Mouse (Mus musculus): Measurements from ENCODE around the gene Prkar1b. TPM values are rescaled to one million over a fixed set of nuclear protein-coding genes. Genes with fewer than 3 reads are reported as not detected.

Gene Prkar1b
- polyA plus RNA-seq, 1 experiment from 2014 or later = 35.2 TPM

- Histone ChIP-seq H3K36me3 (replicated peaks) (no peaks in the 10 kb centered on the region), H3K4me3 (replicated peaks) (no peak overlapping the region), H3K27ac (no peak overlapping the region), H3K9ac (no peak overlapping the region), H3K4me2 (no peak overlapping the region), H3K4me1 (peaks cover 32% of the 10 kb centered on the region), H3K27me3 (peaks cover 60% of the 10 kb centered on the region), H3K9me3 (peaks cover 5% of the 10 kb centered on the region; the same call in 1 of the 2 replicates)
- 69% methylated on average over 7 of the region's 7 CpGs for WGBS
- no peak for ATAC-seq (ENCODE audit: low FRiP score)
Observed at GRCm38 (mm10) chr5:138999716-139000115, 150.1 kb downstream of the Prkar1b start.

GRCm38 (mm10) chr5:138997936-138998580 lies 151.7 kb downstream of the Prkar1b start:
- H3K4me2 ChIP-seq = peak overlapping the region; percentile 96
- no peaks in the 10 kb centered on the region for H3K36me3 ChIP-seq (replicated peaks)
- H3K4me1 ChIP-seq = peaks cover 48% of the 10 kb centered on the region
- no peak overlapping the region for H3K27ac ChIP-seq
- no peak overlapping the region for H3K9ac ChIP-seq
- H3K4me3 ChIP-seq (replicated peaks) = peak overlapping the region; percentile 33
- peaks cover 76% of the 10 kb centered on the region for H3K27me3 ChIP-seq
- ATAC-seq (ENCODE audit: low FRiP score) = no peak
- H3K9me3 ChIP-seq = peaks cover 5% of the 10 kb centered on the region; the same call in 1 of the 2 replicates
- 3% methylated on average over 30 of the region's 30 CpGs for WGBS

- peaks cover 56% of the 10 kb centered on the region for H3K4me1 ChIP-seq
- H3K27ac ChIP-seq = no peak within 1 kb of the TSS
- peak within 1 kb of the TSS; percentile 70; the same call in 1 of the 2 replicates for H3K9ac ChIP-seq
- H3K27me3 ChIP-seq = peaks cover 84% of the 10 kb centered on the region
- peak within 1 kb of the TSS; percentile 71 for H3K4me3 ChIP-seq (replicated peaks)
- peak within 1 kb of the TSS; percentile 96 for H3K4me2 ChIP-seq
- H3K36me3 ChIP-seq (replicated peaks) = no peaks in the 10 kb centered on the region
- WGBS = under 1% methylated on average over 48 of the region's 48 CpGs
- H3K9me3 ChIP-seq = peaks cover 5% of the 10 kb centered on the region; the same call in 1 of the 2 replicates
- ATAC-seq (ENCODE audit: low FRiP score) = peak; percentile 44; the same call in 1 of the 2 replicates
Observed at GRCm38 (mm10) chr5:138997171-138997788, 152.5 kb downstream of the Prkar1b start, which contains the start of gene Pdgfa. TSS of gene Pdgfa (minus strand) at chr5:138997370.

- Histone ChIP-seq H3K27ac (no peak overlapping the region), H3K9ac (peak overlapping the region; percentile 70; the same call in 1 of the 2 replicates), H3K4me2 (peak overlapping the region; percentile 96), H3K4me1 (peaks cover 63% of the 10 kb centered on the region), H3K36me3 (replicated peaks) (no peaks in the 10 kb centered on the region), H3K9me3 (no peaks in the 10 kb centered on the region), H3K4me3 (replicated peaks) (peak overlapping the region; percentile 71), H3K27me3 (peaks cover 92% of the 10 kb centered on the region)
- 3% methylated on average over 24 of the region's 24 CpGs for WGBS
- ATAC-seq (ENCODE audit: low FRiP score) = 0 out of 2 replicates have a peak, but pooled peaks have one; percentile 5
Observed at GRCm38 (mm10) chr5:138996322-138997073, 153.3 kb downstream of the Prkar1b start.

DNA sequence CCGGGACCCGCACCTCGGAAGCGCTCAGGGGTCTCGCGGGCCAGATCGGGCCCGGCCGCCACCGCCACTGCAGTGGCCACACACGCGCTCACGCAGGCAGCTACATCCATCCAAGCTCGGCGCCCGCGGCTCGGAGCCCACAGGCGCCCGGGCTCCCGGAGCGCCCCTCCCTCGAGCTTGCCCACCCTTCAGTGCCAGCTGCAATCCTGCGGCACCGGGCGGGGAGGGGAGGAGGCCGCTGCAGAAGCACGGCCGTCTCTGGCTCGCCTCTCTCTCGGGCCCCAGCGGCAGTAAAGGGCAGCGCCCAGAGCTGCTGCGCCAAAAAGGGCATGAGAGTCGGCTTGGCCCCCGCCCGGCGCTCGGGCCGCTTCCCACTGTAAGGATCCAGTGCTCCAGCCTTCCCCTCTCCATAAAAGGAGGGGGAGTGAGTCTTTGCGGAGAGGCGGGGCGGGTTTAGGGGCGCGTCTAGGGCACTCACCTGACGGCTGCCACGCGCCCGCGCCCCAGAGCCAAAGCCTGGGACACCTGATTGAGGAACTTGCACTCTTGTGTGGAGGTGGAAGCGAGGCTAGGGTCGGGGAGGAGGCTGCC lies 154.0 kb downstream of the Prkar1b start:
- WGBS = under 1% methylated on average over 48 of the region's 52 CpGs
- ATAC-seq (ENCODE audit: low FRiP score) = peak; percentile 57
- peak overlapping the region; percentile 87 for H3K27ac ChIP-seq

DNA sequence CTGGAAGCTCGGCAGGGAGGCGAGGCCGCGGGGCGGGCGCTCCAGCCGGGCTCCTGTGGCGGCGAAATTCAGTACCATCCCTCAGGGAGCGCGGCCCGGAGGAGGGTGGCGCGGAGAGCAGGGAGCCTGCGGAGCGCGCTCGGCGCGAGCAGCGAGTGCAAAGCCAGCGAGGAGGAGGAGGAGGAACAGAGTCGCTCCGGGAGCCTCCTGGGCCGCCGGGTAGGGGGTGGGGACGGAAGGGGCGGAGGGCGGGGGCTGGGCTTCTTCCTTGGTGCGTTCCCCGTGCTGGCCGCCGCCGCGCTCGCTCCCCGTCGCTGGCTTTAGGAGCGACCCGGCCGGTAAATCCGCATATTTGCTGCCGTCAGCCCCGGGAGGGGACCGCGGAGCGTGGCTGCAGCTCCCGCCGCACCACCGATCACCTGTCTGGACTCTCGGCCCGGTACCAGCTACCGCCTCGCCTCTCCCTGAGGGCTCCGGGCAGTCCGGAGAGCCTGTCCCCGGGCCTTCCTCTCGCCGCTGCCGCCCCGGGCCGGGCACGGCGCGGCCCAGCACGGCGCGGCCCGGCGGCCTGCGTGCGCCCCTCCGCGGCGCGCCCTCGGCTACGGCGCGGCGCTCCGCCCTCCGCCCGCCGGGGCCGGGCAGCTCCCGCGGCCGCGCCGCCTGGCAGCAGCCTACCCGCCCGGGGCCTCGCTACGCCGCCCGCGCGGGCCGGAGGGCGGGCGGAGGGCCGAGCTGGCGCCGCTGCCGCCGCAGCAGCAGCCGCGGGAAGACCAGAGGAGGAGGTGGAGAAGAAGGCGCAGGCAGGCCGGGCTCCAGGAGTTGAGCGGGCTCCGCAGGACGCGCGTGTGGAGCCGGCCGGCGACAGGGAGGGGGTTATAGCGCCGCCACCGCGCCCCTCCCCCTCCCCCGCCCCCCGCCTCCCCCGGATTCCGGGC lies 154.7 kb downstream of the Prkar1b start:
- WGBS = under 1% methylated on average over 76 of the region's 127 CpGs
- peak; percentile 56 for ATAC-seq (ENCODE audit: low FRiP score)

More for the DNA sequence above, 154.0 kb downstream of the Prkar1b start:
- peak overlapping the region; percentile 96 for H3K4me2 ChIP-seq
- H3K4me3 ChIP-seq (replicated peaks) = peak overlapping the region; percentile 71
- H3K36me3 ChIP-seq (replicated peaks) = no peaks in the 10 kb centered on the region
- peaks cover 95% of the 10 kb centered on the region for H3K27me3 ChIP-seq
- H3K9ac ChIP-seq = peak overlapping the region; percentile 70
- no peaks in the 10 kb centered on the region for H3K9me3 ChIP-seq
- H3K4me1 ChIP-seq = peaks cover 63% of the 10 kb centered on the region

DNA sequence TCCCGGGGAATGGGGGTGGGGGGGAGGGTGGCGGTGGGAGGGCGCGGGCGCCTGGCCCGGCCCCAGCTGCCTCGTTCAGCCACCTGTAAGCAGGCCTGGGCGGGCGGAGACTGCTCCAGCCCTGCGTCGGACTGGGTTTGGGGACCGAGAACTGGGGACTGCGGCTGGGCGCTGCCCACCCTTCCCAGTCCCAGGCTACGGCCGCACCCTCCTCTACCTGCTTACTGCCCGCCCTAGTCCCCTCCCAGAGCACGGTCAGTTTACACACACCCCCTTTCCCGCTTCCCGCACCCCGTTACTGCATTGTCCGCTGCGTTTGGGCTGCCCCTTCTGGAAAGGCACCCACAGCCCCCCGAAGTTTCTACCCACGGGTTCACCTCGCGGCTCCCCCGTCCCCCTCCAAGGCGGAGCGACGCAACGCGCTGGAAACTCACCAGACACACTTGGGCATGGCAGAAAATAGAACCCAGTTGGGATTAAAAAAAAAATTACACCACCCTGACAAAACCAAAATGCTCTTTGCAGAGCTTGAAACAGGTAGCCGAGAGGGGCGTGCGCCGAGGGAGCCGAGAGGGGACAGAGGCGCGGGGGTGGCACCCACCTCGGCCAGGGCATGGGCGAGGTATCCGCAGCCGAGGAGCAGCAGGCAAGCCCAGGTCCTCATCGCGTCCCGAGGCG lies 155.6 kb downstream of the Prkar1b start:
- Histone ChIP-seq H3K27me3 (peaks cover 88% of the 10 kb centered on the region), H3K4me1 (peaks cover 64% of the 10 kb centered on the region), H3K9me3 (no peaks in the 10 kb centered on the region), H3K27ac (peak overlapping the region; percentile 87), H3K4me2 (peak overlapping the region; percentile 96), H3K36me3 (replicated peaks) (no peaks in the 10 kb centered on the region), H3K4me3 (replicated peaks) (peak overlapping the region; percentile 71), H3K9ac (peak overlapping the region; percentile 70)
- under 1% methylated on average over 48 of the region's 48 CpGs for WGBS
- ATAC-seq (ENCODE audit: low FRiP score) = peak; percentile 16; the same call in 1 of the 2 replicates

More for the DNA sequence above, 154.7 kb downstream of the Prkar1b start:
- Histone ChIP-seq H3K4me3 (replicated peaks) (peak overlapping the region; percentile 71), H3K27me3 (peaks cover 95% of the 10 kb centered on the region), H3K9me3 (no peaks in the 10 kb centered on the region), H3K27ac (peak overlapping the region; percentile 87), H3K9ac (peak overlapping the region; percentile 70), H3K36me3 (replicated peaks) (no peaks in the 10 kb centered on the region), H3K4me1 (peaks cover 63% of the 10 kb centered on the region), H3K4me2 (peak overlapping the region; percentile 96)

DNA sequence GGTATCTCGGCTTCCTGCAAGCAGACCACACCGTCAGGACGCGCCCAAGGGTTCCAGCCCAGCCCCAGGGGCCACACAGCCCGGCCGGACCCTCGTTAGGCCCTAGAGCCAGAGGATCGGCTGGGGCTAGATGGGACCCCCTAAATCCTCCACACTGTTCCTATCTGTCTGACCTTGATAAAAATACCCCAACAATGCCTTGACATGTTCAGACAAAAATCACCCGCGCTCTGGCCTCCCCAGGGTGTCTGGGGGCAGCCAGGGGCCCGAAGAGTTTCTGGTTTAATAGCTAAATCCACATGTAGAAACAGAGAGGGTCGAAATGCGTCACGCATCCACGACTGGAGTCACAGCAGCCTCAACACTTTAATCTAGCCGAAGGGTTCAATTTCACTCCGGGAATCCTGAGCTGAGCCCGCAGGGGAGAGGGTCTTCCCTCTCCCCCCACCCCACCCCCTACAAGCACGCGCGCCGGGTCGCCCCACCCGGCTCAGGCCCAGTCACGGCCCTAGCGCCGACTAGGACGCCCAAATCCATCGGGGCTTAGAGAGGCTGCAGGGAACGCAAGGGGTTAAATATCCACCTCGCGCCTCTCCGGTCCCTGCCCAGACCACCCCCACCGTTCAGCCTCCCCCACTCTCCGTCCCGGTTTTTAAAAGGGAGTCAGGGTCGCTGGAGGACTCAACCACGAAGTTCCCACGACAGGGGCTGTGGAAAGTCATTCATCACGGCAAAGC lies 156.3 kb downstream of the Prkar1b start:
- no peaks in the 10 kb centered on the region for H3K9me3 ChIP-seq
- H3K4me2 ChIP-seq = peak overlapping the region; percentile 96
- no peak overlapping the region for H3K27ac ChIP-seq
- WGBS = under 1% methylated on average over 40 of the region's 40 CpGs
- no peaks in the 10 kb centered on the region for H3K36me3 ChIP-seq (replicated peaks)
- H3K4me1 ChIP-seq = peaks cover 68% of the 10 kb centered on the region
- H3K9ac ChIP-seq = peak overlapping the region; percentile 70
- H3K27me3 ChIP-seq = peaks cover 88% of the 10 kb centered on the region
- H3K4me3 ChIP-seq (replicated peaks) = peak overlapping the region; percentile 71
- no peak for ATAC-seq (ENCODE audit: low FRiP score)

GRCm38 (mm10) chr5:138992611-138993370 lies 157.0 kb downstream of the Prkar1b start:
- Histone ChIP-seq H3K27ac (no peak overlapping the region), H3K9ac (peak overlapping the region; percentile 70), H3K36me3 (replicated peaks) (no peaks in the 10 kb centered on the region), H3K27me3 (peaks cover 81% of the 10 kb centered on the region), H3K4me2 (peak overlapping the region; percentile 96), H3K9me3 (no peaks in the 10 kb centered on the region), H3K4me1 (peaks cover 68% of the 10 kb centered on the region), H3K4me3 (replicated peaks) (peak overlapping the region; percentile 71)
- under 1% methylated on average over 59 of the region's 59 CpGs for WGBS
- no peak for ATAC-seq (ENCODE audit: low FRiP score)

GRCm38 (mm10) chr5:138991734-138992133 lies 158.1 kb downstream of the Prkar1b start:
- Histone ChIP-seq H3K4me3 (replicated peaks) (0 out of 2 replicates have a peak overlapping the region, but pooled peaks have one; percentile 8), H3K36me3 (replicated peaks) (no peaks in the 10 kb centered on the region), H3K9ac (no peak overlapping the region), H3K9me3 (no peaks in the 10 kb centered on the region), H3K4me2 (no peak overlapping the region), H3K27me3 (peaks cover 70% of the 10 kb centered on the region), H3K4me1 (peaks cover 57% of the 10 kb centered on the region), H3K27ac (no peak overlapping the region)
- 11% methylated on average over 4 of the region's 4 CpGs for WGBS
- ATAC-seq (ENCODE audit: low FRiP score) = no peak
